ENCODE assay signal across 10 mouse cellular contexts in genomic region chr3:69020285-69020684, GRCm38 (mm10). TPM values are rescaled to one million over a fixed set of nuclear protein-coding genes. Genes with fewer than 3 reads are reported as not detected.
DNase-seq lines count a peak whose midpoint lies in the region; ATAC-seq lines count a peak whose summit lies in the region.
"Had no signal": no experiment of that assay in that cellular context is flagged by ENCODE, and none has a peak within 500 bp of the region (broad histone marks: within the 10 kb centered on the region; RNA-seq: fewer than 3 reads in every experiment).

No protein-coding gene starts in this region.

- peak; percentile 41 for DNase-seq in embryo, embryonic 10 days (ENCODE audit: low spot score)
- DNase-seq in embryo, embryonic 11 days: no peak
- DNase-seq in lung, postnatal 36 days: peak; percentile 27
- DNase-seq in lung, adult 18-20 months: no peak
- peak; percentile 57 for DNase-seq in thymus, postnatal 14 days
- DNase-seq in heart, adult 18-20 months: no peak
- DNase-seq in heart, adult 11 months: no peak
- DNase-seq: kidney, adult 18-20 months; left cerebral cortex, postnatal 4 days had no signal

- peak; percentile 81 for ATAC-seq in erythroblast, adult 5-6 weeks (replicated peaks; ENCODE audit: low FRiP score, poor library complexity, severe bottlenecking)

RNA-seq across cellular contexts. Expression of gene Smc4, which starts 15.7 kb away (rescaled TPM):
- 162 and 171 TPM in 2 replicates for total RNA-seq in erythroblast, adult 5-6 weeks (2015; ENCODE audit: low replicate concordance)
- total RNA-seq in erythroblast, adult 5-6 weeks (2017; ENCODE audit: low replicate concordance): 317 and 358 TPM in 2 replicates
- 10 to 100 TPM in 1 of 2 experiments, 1 to 10 TPM in 1; 9.7 to 13.3 TPM for total RNA-seq in heart, adult 18-20 months (2021)

RNA-seq across cellular contexts. Expression of gene Ift80, which starts 15.9 kb away (rescaled TPM):
- total RNA-seq in erythroblast, adult 5-6 weeks (2015; ENCODE audit: low replicate concordance): 45.6 and 50.7 TPM in 2 replicates
- 73.9 and 79.5 TPM in 2 replicates for total RNA-seq in erythroblast, adult 5-6 weeks (2017; ENCODE audit: low replicate concordance)
- 1 to 10 TPM; 4.0 to 5.3 TPM for total RNA-seq in heart, adult 18-20 months (2021)

RNA-seq across cellular contexts. Expression of gene Trim59, which starts 24.3 kb away (rescaled TPM):
- total RNA-seq in erythroblast, adult 5-6 weeks (2015; ENCODE audit: low replicate concordance): 378 and 394 TPM in 2 replicates
- 264 and 376 TPM in 2 replicates for total RNA-seq in erythroblast, adult 5-6 weeks (2017; ENCODE audit: low replicate concordance)
- 1 to 10 TPM; 1.4 to 1.7 TPM for total RNA-seq in heart, adult 18-20 months (2021)

Comparison
In these comparisons a context has a peak if more than half of its experiments do, and no peak if none do; other contexts are left out.
1. DNase-seq: peak in embryo, embryonic 10 days (single experiment), lung, postnatal 36 days (single experiment) and thymus, postnatal 14 days (single experiment); none in embryo, embryonic 11 days (single experiment), lung, adult 18-20 months (0 of 2), heart, adult 18-20 months (0 of 2) and heart, adult 11 months (single experiment).
2. RNA of gene Smc4, which starts 15.7 kb away (total RNA-seq): 162 to 358 TPM in erythroblast, adult 5-6 weeks; 9.7 to 13.3 TPM in heart, adult 18-20 months; every median in the first group is over 10 times any median in the second.
3. RNA of gene Ift80, which starts 15.9 kb away (total RNA-seq): 45.6 to 79.5 TPM in erythroblast, adult 5-6 weeks; 4.0 to 5.3 TPM in heart, adult 18-20 months; every median in the first group is over 4 times any median in the second.
4. RNA of gene Trim59, which starts 24.3 kb away (total RNA-seq): 264 to 394 TPM in erythroblast, adult 5-6 weeks; 1.4 to 1.7 TPM in heart, adult 18-20 months; every median in the first group is over 10 times any median in the second.